Mouse (Mus musculus) heart, postnatal 0 days (tissue): Measurements from ENCODE around the gene Gm17535.
"Not testable (repeated sequence)": the region's sequence is repeated elsewhere in the genome, so short reads cannot be mapped to it uniquely, and the experiment has no call there.

Experiments
- CTCF ChIP-seq: IDR thresholded peaks from 2 replicates; pipeline ENCODE4 v1.5.1; 2016; ENCODE audit warnings: antibody characterized with exemption, control low read depth, low read depth
- EP300 ChIP-seq: IDR thresholded peaks from 2 replicates; pipeline ENCODE4 v1.6.1; 2016; ENCODE audit warnings: antibody characterized with exemption, low read depth

GRCm38 (mm10) chr9:3024912-3025467 is 9.4 kb upstream of the Gm17535 start, which contains the start of gene Gm10717:
- not testable (repeated sequence) for TF ChIP-seq CTCF, EP300
